Mouse (Mus musculus): ENCODE data around the gene Fam117b.

DNA sequence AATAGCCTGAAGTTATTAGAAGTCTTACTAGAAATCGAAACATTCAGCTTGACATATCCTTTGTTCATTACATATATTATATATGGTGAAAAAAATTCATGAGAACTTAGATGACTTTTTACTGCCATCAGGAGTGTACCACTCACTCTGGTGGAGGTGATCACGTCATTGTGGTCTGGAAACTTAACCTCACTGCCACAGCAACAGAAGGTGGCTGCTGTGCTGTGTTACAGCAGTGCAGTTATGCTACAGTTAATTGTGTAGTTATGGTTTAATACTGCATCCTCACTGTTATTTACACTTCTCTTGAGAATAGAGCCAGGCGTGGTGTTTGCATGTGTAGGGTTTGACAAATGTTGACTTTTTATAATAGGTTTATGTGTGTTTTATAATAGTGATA, 4.6 kb downstream of the Fam117b start:
- TF ChIP-seq CTCF (IDR thresholded peaks at IDR 0.05; ENCODE audit: extremely low read depth, insufficient read depth, insufficient read length, insufficient replicate concordance): no peak
- TF ChIP-seq POLR2A (IDR thresholded peaks at IDR 0.05; ENCODE audit: low read depth, low read length): no peak

Data from spleen, adult 2 months (tissue).